8 mouse cellular contexts compared by ENCODE assay signal in the genomic region with DNA sequence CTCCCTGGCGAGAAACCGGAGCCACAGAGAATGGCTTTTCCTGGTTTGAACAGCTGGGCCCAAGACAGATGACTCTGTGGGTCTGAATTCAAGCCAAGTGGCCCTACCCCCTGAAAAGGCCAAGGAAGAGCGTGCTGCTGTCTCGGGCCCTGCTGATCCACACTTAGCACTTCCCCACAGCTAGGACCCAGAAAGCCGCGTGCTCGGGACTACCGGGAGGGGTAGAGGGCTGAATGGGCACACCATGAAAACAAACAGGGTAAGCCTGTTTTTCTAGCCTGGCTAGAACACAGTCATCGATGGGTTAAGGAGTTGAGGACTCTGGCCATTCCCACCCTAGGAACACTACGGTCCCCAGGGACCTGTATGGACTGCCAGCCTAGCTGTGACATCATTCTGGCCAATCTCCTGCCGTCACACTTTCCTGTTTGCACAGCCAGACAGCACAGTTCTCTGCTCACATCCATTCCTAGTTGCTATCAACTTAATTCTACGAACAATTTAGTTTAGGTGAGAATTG. TPM values are rescaled to one million over a fixed set of nuclear protein-coding genes. Genes with fewer than 3 reads are reported as not detected.
DNase-seq lines count a peak whose midpoint lies in the region; ATAC-seq and TF ChIP-seq lines count a peak whose summit lies in the region.

No protein-coding gene starts in this region.

- peak overlapping the region; percentile 29; the same call in 1 of the 2 replicates for H3K4me2 ChIP-seq in lung, embryonic 14.5 days
- no peak overlapping the region for H3K4me2 ChIP-seq in embryonic facial prominence, embryonic 13.5 days
- no peak overlapping the region; the same call in 1 of the 2 replicates for H3K4me2 ChIP-seq in intestine, embryonic 15.5 days (replicated peaks)

- DNase-seq in lung, embryonic 14.5 days, result peak; percentile 61
- DNase-seq in lung, postnatal 14 days, result no peak
- peak; percentile 64 to 76 for DNase-seq in lung, postnatal 4 days
- no peak for DNase-seq in layer of hippocampus, adult 18-20 months (ENCODE audit: low spot score in 2 of 2)
- DNase-seq in spleen, postnatal 14 days (ENCODE audit: low spot score in 2 of 2), result no peak
- no peak for DNase-seq in spleen, adult 12 weeks (ENCODE audit: low spot score)

- TF ChIP-seq CTCF in lung, embryonic 14.5 days (IDR thresholded peaks at IDR 0.05; ENCODE audit: low read depth), result no peak

- peaks cover 19% of the 10 kb centered on the region for H3K4me1 ChIP-seq in lung, embryonic 14.5 days (ENCODE audit: insufficient read depth)
- peaks cover 30% of the 10 kb centered on the region for H3K4me1 ChIP-seq in embryonic facial prominence, embryonic 13.5 days
- peaks cover 25% of the 10 kb centered on the region for H3K4me1 ChIP-seq in intestine, embryonic 15.5 days (replicated peaks)

- H3K9me3 ChIP-seq in lung, embryonic 14.5 days (ENCODE audit: low read depth, low read length), result no peaks in the 10 kb centered on the region
- H3K9me3 ChIP-seq in embryonic facial prominence, embryonic 13.5 days, result no peaks in the 10 kb centered on the region
- H3K9me3 ChIP-seq in intestine, embryonic 15.5 days, result no peaks in the 10 kb centered on the region

- H3K9ac ChIP-seq in lung, embryonic 14.5 days, result peak overlapping the region; percentile 25; the same call in 1 of the 2 replicates
- H3K9ac ChIP-seq in embryonic facial prominence, embryonic 13.5 days, result no peak overlapping the region
- no peak overlapping the region for H3K9ac ChIP-seq in intestine, embryonic 15.5 days

- no peaks in the 10 kb centered on the region for H3K27me3 ChIP-seq in lung, embryonic 14.5 days (ENCODE audit: insufficient read depth, low read length)
- no peaks in the 10 kb centered on the region for H3K27me3 ChIP-seq in embryonic facial prominence, embryonic 13.5 days
- H3K27me3 ChIP-seq in intestine, embryonic 15.5 days (replicated peaks), result no peaks in the 10 kb centered on the region

- peak overlapping the region; percentile 79 for H3K27ac ChIP-seq in lung, embryonic 14.5 days (ENCODE audit: low read depth)
- H3K27ac ChIP-seq in embryonic facial prominence, embryonic 13.5 days, result peak overlapping the region; percentile 3; the same call in 1 of the 2 replicates
- peak overlapping the region; percentile 32; the same call in 1 of the 2 replicates for H3K27ac ChIP-seq in intestine, embryonic 15.5 days

- 22% methylated on average over 12 of the region's 12 CpGs for WGBS in lung, embryonic 14.5 days
- 41% methylated on average over 12 of the region's 12 CpGs for whole genome bisulfite sequencing in embryonic facial prominence, embryonic 13.5 days
- WGBS in intestine, embryonic 15.5 days, result 27% methylated on average over 12 of the region's 12 CpGs

- no peak overlapping the region for H3K4me3 ChIP-seq in lung, embryonic 14.5 days (ENCODE audit: low read depth, low read length)
- no peak overlapping the region for H3K4me3 ChIP-seq in embryonic facial prominence, embryonic 13.5 days
- no peak overlapping the region for H3K4me3 ChIP-seq in intestine, embryonic 15.5 days (replicated peaks)

- H3K36me3 ChIP-seq in lung, embryonic 14.5 days (ENCODE audit: insufficient read depth), result 0 out of 2 replicates have a peak, but pooled peaks cover 2% of the 10 kb centered on the region
- H3K36me3 ChIP-seq in embryonic facial prominence, embryonic 13.5 days, result no peaks in the 10 kb centered on the region
- H3K36me3 ChIP-seq in intestine, embryonic 15.5 days, result no peaks in the 10 kb centered on the region

- peak; percentile 25; the same call in 1 of the 2 replicates for ATAC-seq in lung, embryonic 14.5 days (ENCODE audit: insufficient read depth)
- ATAC-seq in embryonic facial prominence, embryonic 13.5 days (ENCODE audit: insufficient number of reproducible peaks, insufficient read depth, low FRiP score, low TSS enrichment, low read depth), result no peak
- ATAC-seq in intestine, embryonic 15.5 days, result peak; percentile 42

RNA-seq across cellular contexts. Expression of a gene that starts 7.9 kb away (rescaled TPM):
- polyA plus RNA-seq in lung, embryonic 14.5 days (2014; fragmentation: Nextera tagmentation; extraction: Ambion mirVana), result 1,512 and 1,564 TPM in 2 replicates
- 1,480 and 1,606 TPM in 2 replicates for polyA plus RNA-seq in embryonic facial prominence, embryonic 13.5 days (2015; fragmentation: Nextera tagmentation; extraction: Ambion mirVana)
- polyA plus RNA-seq in intestine, embryonic 15.5 days (2015; fragmentation: Nextera tagmentation; extraction: Ambion mirVana), result 1,578 and 1,609 TPM in 2 replicates
- 1,000 to 10,000 TPM; 1,799 to 1,827 TPM for total RNA-seq in layer of hippocampus, adult 18-20 months (2021)

RNA-seq across cellular contexts. Expression of a gene that starts 17.3 kb away (rescaled TPM):
- polyA plus RNA-seq in lung, embryonic 14.5 days (2014; fragmentation: Nextera tagmentation; extraction: Ambion mirVana), result 130 and 137 TPM in 2 replicates
- 104 and 122 TPM in 2 replicates for polyA plus RNA-seq in embryonic facial prominence, embryonic 13.5 days (2015; fragmentation: Nextera tagmentation; extraction: Ambion mirVana)
- polyA plus RNA-seq in intestine, embryonic 15.5 days (2015; fragmentation: Nextera tagmentation; extraction: Ambion mirVana), result 124 and 128 TPM in 2 replicates
- total RNA-seq in layer of hippocampus, adult 18-20 months (2021), result 10 to 100 TPM; 26.2 to 29.9 TPM

RNA-seq across cellular contexts. Expression of a gene that starts 18.4 kb away (rescaled TPM):
- 75.4 and 82.2 TPM in 2 replicates for polyA plus RNA-seq in lung, embryonic 14.5 days (2014; fragmentation: Nextera tagmentation; extraction: Ambion mirVana)
- 69.8 and 77.4 TPM in 2 replicates for polyA plus RNA-seq in embryonic facial prominence, embryonic 13.5 days (2015; fragmentation: Nextera tagmentation; extraction: Ambion mirVana)
- polyA plus RNA-seq in intestine, embryonic 15.5 days (2015; fragmentation: Nextera tagmentation; extraction: Ambion mirVana), result 80.0 and 85.4 TPM in 2 replicates
- total RNA-seq in layer of hippocampus, adult 18-20 months (2021), result 10 to 100 TPM; 16.4 to 20.4 TPM

RNA-seq across cellular contexts. Expression of a gene that starts 20.9 kb away (rescaled TPM):
- not detected in 2 replicates for polyA plus RNA-seq in lung, embryonic 14.5 days (2014; fragmentation: Nextera tagmentation; extraction: Ambion mirVana)
- polyA plus RNA-seq in embryonic facial prominence, embryonic 13.5 days (2015; fragmentation: Nextera tagmentation; extraction: Ambion mirVana), result 3.8 and 5.5 TPM in 2 replicates
- polyA plus RNA-seq in intestine, embryonic 15.5 days (2015; fragmentation: Nextera tagmentation; extraction: Ambion mirVana), result 0.43 and 0.54 TPM in 2 replicates
- not detected for total RNA-seq in layer of hippocampus, adult 18-20 months (2021)

RNA-seq across cellular contexts. Expression of a gene that starts 25.5 kb away (rescaled TPM):
- 2.3 and 3.1 TPM in 2 replicates for polyA plus RNA-seq in lung, embryonic 14.5 days (2014; fragmentation: Nextera tagmentation; extraction: Ambion mirVana)
- polyA plus RNA-seq in embryonic facial prominence, embryonic 13.5 days (2015; fragmentation: Nextera tagmentation; extraction: Ambion mirVana), result 4.7 TPM in 2 replicates
- 4.8 and 4.9 TPM in 2 replicates for polyA plus RNA-seq in intestine, embryonic 15.5 days (2015; fragmentation: Nextera tagmentation; extraction: Ambion mirVana)
- total RNA-seq in layer of hippocampus, adult 18-20 months (2021), result 1 to 10 TPM; 2.3 to 2.5 TPM

Comparison
In these comparisons a context has a peak if more than half of its experiments do, and no peak if none do; other contexts are left out.
1. DNase-seq: peak in lung, embryonic 14.5 days (single experiment) and lung, postnatal 4 days (2 of 2); none in lung, postnatal 14 days (single experiment), layer of hippocampus, adult 18-20 months (0 of 2), spleen, postnatal 14 days (0 of 2) and spleen, adult 12 weeks (single experiment).
2. H3K27ac ChIP-seq: peak in every context shown above with its lines; median percentile 79 in lung, embryonic 14.5 days; 32 in intestine, embryonic 15.5 days; 3 in embryonic facial prominence, embryonic 13.5 days.